Mouse (Mus musculus) left cerebral cortex, postnatal 10 days (tissue): Measurements from ENCODE around the gene Ddx41. TPM values are rescaled to one million over a fixed set of nuclear protein-coding genes. Genes with fewer than 3 reads are reported as not detected.
A peak's percentile ranks its signal among the peaks of the same experiment; 100 is the strongest.

Source experiments
- DNase-seq, 2 experiments: peaks; one replicate each; pipeline ENCODE4 v3.0.0; 2021 to 2022; ENCODE audit warnings: low spot score in 2 of 2, mixed read lengths in 1 of 2; ENCODE audit errors: extremely low spot score in 1 of 2
- intact Hi-C: fragments of 180-260 bp; cut with DNase I; formaldehyde crosslinking; loops from one replicate; pipeline ENCODE4 v1.15.1; 2025
- total RNA-seq, 2 experiments: library from RNA; stranded (reverse); gene quantifications; 2 replicates each; pipeline ENCODE4 v1.2.3; 2021

Gene Ddx41
- total RNA-seq, 2 experiments from 2014 or later: 42.0 to 43.4 TPM

- intact Hi-C loops: no loop called here
- DNase-seq: no peak
Observed at GRCm38 (mm10) chr13:55544792-55545191, 8.3 kb upstream of the Ddx41 start.

DNA sequence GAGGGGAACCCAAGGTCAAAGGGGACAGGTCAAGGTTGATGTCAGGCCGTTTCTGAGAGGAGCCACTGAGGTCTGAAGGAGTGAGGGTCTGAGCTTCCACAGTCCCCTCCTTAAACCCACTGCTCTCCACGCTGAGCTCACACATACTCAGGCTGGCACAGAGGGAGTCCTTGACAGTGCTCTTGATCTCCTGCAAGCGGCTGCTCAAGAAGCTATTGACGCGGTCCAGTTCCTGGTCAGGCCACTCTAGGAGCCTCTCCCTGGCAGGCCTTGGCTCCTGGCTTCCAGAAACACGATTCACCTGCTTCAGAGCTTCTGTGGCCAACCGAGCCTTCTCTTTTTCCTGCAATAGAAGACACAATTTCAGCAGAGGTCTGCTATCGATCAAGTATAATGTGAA is 7.0 kb upstream of the Ddx41 start:
- no peak for DNase-seq
- intact Hi-C loops: no loop called here

DNA sequence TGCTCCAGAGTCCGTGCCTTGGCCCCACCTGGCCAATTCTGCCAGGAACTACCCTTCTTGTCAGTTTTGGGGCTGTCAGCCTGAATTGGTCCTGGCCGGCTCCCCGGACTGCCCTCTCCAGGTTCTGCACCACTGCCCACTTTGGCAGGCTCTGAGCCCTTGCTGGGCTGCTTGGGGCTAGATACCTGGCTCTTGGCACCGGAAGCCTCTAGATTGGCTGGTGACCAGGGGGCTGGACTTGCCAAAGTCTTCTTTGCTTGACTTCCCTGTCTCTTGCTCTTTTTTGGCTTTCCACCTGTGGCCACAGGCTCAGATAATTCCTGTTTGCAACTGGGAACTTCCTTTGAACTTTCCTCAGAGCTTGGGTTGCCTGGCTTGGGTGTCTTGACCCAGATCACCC is 6.4 kb upstream of the Ddx41 start:
- intact Hi-C loops: no loop called here

DNA sequence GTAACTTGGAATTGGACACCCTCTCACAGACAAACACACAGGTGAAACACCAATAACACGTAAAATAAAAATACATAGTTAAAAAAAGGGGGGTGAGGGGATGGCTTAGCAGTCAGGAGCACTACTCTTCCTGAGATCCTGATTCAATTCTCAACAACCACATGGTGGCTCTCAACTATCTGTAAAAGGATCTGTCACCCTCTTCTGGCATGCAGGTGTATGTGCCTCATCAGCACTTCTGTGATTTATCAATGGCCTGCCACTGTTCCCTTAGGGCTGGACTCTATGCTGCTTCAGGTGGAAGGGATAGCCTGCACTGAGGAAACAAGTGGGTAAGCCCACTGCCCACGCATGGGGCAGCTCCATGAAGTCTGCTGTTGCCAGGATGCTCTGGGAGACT is 4.5 kb upstream of the Ddx41 start:
- intact Hi-C loops: no loop called here
- DNase-seq: peak in 1 of 2 experiments; percentile 34

More for the DNA sequence above, 6.4 kb upstream of the Ddx41 start:
- no peak for DNase-seq

GRCm38 (mm10) chr13:55535796-55536193 is 663 bp downstream of the Ddx41 start:
- DNase-seq: no peak
- intact Hi-C loops: no loop called here

DNA sequence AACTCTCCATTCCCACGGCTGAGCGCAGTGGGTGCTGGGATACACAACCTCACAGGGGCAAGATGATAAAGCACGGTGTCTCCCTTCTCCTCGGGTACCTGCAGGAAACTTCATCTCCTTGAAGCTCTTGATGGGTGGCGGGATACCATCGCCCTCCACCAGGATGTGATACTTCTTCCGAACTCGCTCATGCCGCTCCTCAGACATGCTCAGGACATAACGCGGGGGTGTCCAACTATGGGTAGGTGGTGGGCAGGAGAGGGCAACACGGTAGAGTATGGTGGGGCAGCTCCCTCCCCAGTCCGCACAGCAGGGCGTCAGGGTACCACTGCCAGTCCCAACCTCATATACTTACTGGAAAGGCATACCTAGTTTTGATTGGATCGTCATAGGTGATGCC is 1.3 kb downstream of the Ddx41 start:
- intact Hi-C loops: no loop called here
- no peak for DNase-seq

DNA sequence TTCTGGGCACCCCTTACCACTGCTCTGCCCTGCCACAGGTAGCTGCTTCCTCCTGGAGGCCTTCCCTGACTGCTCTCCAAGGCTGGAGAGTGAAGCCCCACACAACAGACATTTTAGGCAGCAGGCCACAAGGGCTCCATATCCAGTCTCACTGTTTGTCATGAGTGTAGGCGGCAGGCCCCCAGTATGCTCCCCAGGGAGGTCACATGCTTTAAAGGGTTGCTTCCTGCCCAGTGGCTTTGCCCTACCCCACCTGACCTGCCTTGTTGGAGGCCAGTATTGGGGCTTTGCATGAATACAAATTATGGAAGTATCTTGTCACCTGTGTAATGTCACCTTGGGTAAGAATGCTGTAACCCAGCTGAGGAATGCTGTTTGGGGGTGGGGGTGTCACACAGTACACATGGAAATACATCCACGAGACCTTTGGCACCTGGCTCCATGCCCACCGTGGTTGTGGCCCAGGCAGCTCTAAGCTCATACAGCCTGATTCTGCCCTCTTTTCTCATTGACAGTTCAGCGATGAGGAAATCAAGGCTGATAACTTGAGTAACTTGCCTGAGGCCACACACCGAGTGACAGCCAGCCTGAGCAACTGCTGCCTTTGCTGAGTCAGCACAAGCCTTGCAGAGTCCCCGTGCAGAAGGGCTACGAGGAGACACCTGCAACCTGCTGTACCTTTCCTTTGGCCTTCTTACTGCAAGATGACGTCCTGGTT is 7.1 kb downstream of the Ddx41 start, which contains the start of gene Dok3:
Gene Dok3 (minus strand): TSS at position 99 of the 718 bp plus-strand sequence.
- no peak for DNase-seq
- intact Hi-C loops: no loop called here

DNA sequence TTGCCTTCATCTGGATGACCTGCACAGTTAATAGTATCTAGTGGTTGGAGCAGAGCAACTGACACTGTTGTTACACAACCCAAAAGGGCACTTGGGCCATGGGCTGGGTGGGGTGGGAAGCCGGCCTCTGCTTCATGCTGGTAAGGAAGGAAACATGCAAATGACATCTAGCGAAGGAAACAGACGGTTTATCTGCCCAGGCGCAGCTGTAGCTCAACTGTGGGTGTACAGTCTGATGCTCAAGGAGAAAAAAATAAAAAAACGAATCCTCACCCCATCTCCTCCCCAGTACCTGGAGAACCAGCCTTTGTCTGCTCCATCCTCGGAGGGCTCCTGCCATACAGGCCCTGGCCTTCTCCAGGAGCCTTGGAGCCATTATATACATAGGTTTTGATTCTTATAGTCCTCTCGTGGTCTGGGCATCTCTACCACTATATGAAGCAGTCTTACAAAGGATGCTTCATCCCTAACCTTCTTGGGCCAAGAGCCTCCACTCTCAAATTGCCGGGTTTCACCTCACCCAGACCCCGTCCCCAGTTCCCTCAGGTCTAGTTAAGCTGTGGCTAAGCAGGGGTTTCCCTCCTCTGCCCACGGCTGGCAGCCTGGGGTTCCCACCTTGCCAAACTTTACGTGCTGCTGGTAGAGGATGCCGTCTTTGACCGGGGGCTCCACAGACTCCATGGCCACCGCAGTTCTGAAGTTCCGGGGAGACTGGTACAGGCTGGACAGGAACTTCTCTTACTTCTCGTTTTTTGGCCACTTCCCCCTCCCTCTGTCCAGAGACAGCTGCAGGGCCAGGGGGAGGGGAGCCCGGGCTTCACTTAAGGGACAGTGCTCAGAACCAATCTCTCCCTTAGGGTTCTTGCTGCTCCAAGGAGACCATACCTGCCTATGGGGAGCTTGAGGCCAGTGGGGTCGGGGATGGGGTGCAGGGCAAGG is 8.4 kb downstream of the Ddx41 start:
- intact Hi-C loops: no loop called here
- no peak for DNase-seq

GRCm38 (mm10) chr13:55527212-55527611 is 9.2 kb downstream of the Ddx41 start:
- no peak for DNase-seq
- intact Hi-C loops: no loop called here

- intact Hi-C loops: no loop called here
- DNase-seq: no peak
Observed at GRCm38 (mm10) chr13:55525733-55526553, 10.5 kb downstream of the Ddx41 start.

- intact Hi-C loops: no loop called here
- DNase-seq: no peak
Observed at GRCm38 (mm10) chr13:55523951-55524600, 12.4 kb downstream of the Ddx41 start.

DNA sequence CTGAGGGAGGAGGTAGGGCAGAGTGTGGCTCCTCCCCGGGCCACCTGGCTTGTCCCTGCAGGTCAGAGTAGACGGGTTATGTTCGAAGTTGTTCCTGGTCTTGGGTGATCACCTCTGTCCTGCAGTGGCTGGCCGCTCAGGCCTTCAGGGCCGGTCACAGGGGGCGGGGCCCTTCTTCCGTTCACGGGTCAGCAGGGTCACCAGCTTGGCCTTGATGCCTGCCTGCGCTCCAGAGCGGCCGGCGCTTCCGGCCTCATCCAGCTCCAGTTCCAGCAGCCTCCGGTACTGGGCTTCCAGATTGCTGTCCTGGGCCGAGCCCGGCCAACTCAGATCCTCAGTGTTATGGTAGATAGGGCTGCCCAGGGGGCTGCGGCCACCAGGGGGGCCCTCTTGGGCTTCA is 13.2 kb downstream of the Ddx41 start:
- peak in 1 of 2 experiments; percentile 84 for DNase-seq
- intact Hi-C loops: no loop called here

- intact Hi-C loops: no loop called here
- DNase-seq: no peak
Observed at GRCm38 (mm10) chr13:55522730-55523129, 13.7 kb downstream of the Ddx41 start.

DNA sequence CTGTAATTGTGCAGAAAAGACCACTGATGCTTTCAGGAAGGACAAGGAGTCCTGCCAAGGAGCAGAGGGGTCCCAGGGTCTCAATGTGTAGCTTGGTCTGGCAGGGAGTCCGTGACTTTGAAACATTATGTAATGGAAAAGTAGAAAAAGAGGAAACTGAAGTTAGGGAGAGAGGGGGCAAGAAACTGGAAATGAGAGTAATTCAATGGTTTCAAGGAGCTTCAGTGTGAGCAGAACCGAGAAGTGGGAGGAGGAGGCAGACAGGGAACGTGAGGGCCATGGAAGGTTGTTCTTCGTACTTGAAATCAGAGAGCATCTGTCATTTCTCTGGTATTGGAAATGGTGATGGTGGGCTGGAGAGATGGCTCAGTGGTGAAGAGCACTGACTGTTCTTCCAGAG is 16.9 kb downstream of the Ddx41 start:
- intact Hi-C loops: no loop called here

DNA sequence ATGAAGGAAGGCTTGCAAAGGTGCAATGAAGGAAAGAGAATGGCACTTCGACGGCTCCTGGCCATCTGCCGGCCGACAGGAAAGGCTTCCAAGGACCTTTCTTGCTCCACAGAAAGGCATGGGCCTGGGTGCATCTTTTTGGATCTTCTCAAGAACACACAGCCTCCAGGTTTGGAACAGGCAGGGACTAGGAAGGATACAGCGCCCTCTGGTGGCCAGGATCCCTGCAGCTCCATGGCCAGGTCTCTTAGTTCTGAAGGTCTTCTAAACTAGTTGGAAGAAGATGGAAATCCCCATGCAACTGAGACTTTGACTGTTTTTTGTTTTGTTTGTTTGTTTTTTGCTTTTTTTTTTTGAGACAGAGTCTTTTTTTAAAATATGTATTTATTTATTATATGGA is 19.5 kb downstream of the Ddx41 start:
- peak; percentile 87 to 89 for DNase-seq
- intact Hi-C loops: loop anchor here (2.0 kb wide), 2 partner anchors 40 to 112 kb away; no protein-coding TSS in a partner anchor

More for the DNA sequence above, 16.9 kb downstream of the Ddx41 start:
- no peak for DNase-seq

DNA sequence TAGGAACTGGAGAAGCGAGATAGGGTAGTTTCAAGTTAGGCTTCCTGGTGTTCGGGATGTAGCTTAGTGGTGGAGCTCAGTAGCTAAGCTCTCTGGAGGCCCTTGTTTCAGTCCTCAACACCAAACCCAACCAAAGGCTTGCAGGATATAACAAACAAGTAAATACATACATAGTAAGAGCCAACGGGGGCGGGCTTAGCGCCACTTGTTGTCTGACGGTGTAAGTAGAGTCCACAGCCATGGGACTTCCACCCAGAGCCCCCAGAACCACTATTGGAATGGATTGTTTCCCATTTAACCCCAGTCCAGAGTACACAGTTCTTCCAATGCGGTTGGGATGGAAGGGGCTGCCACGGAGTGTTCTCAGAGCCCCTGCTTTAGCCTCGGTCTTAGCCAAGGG is 22.6 kb downstream of the Ddx41 start:
- intact Hi-C loops: loop anchor here (5.0 kb wide), 1 partner anchor 92 kb away; no protein-coding TSS in a partner anchor
- DNase-seq: no peak

DNA sequence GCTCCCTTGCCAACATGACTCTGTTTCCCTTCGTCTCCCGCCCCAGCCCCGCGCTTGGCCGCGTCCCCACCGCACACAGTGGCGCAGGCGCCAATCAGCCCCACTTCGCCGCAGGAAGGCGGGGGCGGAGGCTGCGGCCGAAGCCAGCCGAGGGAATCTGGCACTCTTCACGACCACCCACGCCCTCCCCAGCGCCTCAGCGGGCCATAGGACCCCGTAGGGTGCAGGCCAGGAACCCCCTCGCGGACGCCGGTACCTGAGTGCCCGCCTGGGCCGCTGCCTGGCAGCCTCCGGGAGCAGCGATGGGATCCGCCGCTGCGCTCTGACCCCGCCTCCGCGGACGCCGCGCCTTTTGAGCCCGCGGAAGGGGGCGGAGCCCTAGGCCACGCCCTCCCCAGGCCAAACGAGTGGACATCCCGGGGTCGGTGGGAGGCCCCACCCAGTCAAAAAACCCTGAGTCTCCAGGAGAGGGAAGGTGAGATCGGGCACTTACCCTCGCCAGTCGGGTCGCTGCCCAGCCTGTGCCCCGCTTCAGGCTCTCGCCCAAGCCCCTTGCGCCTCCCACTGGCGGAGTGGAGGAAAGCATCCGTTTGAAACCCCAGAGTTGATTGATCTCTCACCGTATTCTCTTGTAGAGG is 23.2 kb downstream of the Ddx41 start, which contains the start of gene Pdlim7:
Gene Pdlim7 (minus strand): TSS at position 566 of the 638 bp plus-strand sequence.
- intact Hi-C loops: loop anchor here (5.0 kb wide), 1 partner anchor 91 kb away; no protein-coding TSS in a partner anchor
- peak; percentile 69 to 90 for DNase-seq
